Mouse (Mus musculus): ENCODE measurements around the gene Dhx37. TPM values are rescaled to one million over a fixed set of nuclear protein-coding genes. Genes with fewer than 3 reads are reported as not detected.
"Not testable (repeated sequence)": the region's sequence is repeated elsewhere in the genome, so short reads cannot be mapped to it uniquely, and the experiment has no call there.

Dhx37 gene
- total RNA-seq, 4 experiments from 2014 or later: 11.8 to 14.2 (median 12.6) TPM

GRCm38 (mm10) chr5:125407910-125408575, 25.9 kb downstream of the Dhx37 start:
- no peak for DNase-seq (ENCODE audit: low spot score)

- DNase-seq (ENCODE audit: low spot score): no peak
These were observed 26.7 kb downstream of the Dhx37 start for GRCm38 (mm10) chr5:125407020-125407830.

- DNase-seq (ENCODE audit: low spot score): peak; percentile 78
These were observed 27.5 kb downstream of the Dhx37 start for GRCm38 (mm10) chr5:125406322-125407016.

GRCm38 (mm10) chr5:125405546-125406248, 28.2 kb downstream of the Dhx37 start:
- DNase-seq (ENCODE audit: low spot score): peak; percentile 92

GRCm38 (mm10) chr5:125404903-125405545, 28.9 kb downstream of the Dhx37 start:
- peak; percentile 64 for DNase-seq (ENCODE audit: low spot score)

- peak; percentile 49 for DNase-seq (ENCODE audit: low spot score)
These were observed 29.4 kb downstream of the Dhx37 start for GRCm38 (mm10) chr5:125404536-125404902.

GRCm38 (mm10) chr5:125403481-125404465, 30.1 kb downstream of the Dhx37 start:
- peak; percentile 82 for DNase-seq (ENCODE audit: low spot score)

GRCm38 (mm10) chr5:125402991-125403390, 30.9 kb downstream of the Dhx37 start:
- no peak for DNase-seq (ENCODE audit: low spot score)

GRCm38 (mm10) chr5:125402476-125402875, 31.4 kb downstream of the Dhx37 start:
- DNase-seq (ENCODE audit: low spot score): no peak

- no peak for DNase-seq (ENCODE audit: low spot score)
These were observed 33.0 kb downstream of the Dhx37 start for GRCm38 (mm10) chr5:125400903-125401302.

GRCm38 (mm10) chr5:125395008-125395407, 38.9 kb downstream of the Dhx37 start:
- no peak for DNase-seq (ENCODE audit: low spot score)

- peak; percentile 82 for DNase-seq (ENCODE audit: low spot score)
These were observed 40.0 kb downstream of the Dhx37 start for GRCm38 (mm10) chr5:125393622-125394603.

- peak; percentile 99 for DNase-seq (ENCODE audit: low spot score)
These were observed 40.8 kb downstream of the Dhx37 start for GRCm38 (mm10) chr5:125392977-125393621.

- no peak for DNase-seq (ENCODE audit: low spot score)
These were observed 41.3 kb downstream of the Dhx37 start for GRCm38 (mm10) chr5:125392618-125392976.

GRCm38 (mm10) chr5:125392176-125392575, 41.7 kb downstream of the Dhx37 start:
- not testable (repeated sequence) for DNase-seq (ENCODE audit: low spot score)

- DNase-seq (ENCODE audit: low spot score): peak; percentile 87
These were observed 42.3 kb downstream of the Dhx37 start for GRCm38 (mm10) chr5:125391609-125392008.

GRCm38 (mm10) chr5:125390906-125391477, 42.9 kb downstream of the Dhx37 start:
- no peak for DNase-seq (ENCODE audit: low spot score)
